Mouse (Mus musculus) neural tube, embryonic 15.5 days (tissue): ENCODE data around the gene Nmd3. TPM values are rescaled to one million over a fixed set of nuclear protein-coding genes. Genes with fewer than 3 reads are reported as not detected.

Source experiments
- ATAC-seq: fragments of 200-750 bp; cut with Nextera tagmentation; 2 replicates; pipeline ENCODE4 v1.8.0; 2017; ENCODE audit warnings: mild to moderate bottlenecking, moderate TSS enrichment, moderate library complexity; ENCODE audit not compliant: low FRiP score
- H3K27ac ChIP-seq: fragments of 300-500 bp; sonication (generic); replicated peaks from 2 replicates; pipeline ENCODE4 v1.5.1; 2015; ENCODE audit warnings: mild to moderate bottlenecking, inconsistent platforms
- H3K27me3 ChIP-seq: fragments of 300-500 bp; sonication (generic); replicated peaks from 2 replicates; pipeline ENCODE4 v1.6.1; 2015; ENCODE audit warnings: inconsistent platforms
- H3K36me3 ChIP-seq: fragments of 300-500 bp; sonication (generic); 2 replicates; pipeline ENCODE4 v1.6.1; 2015; ENCODE audit warnings: inconsistent platforms
- H3K4me1 ChIP-seq: fragments of 300-500 bp; sonication (generic); 2 replicates; pipeline ENCODE4 v1.6.1; 2015; ENCODE audit warnings: inconsistent platforms
- H3K4me2 ChIP-seq: fragments of 300-500 bp; sonication (generic); 2 replicates; pipeline ENCODE4 v1.6.1; 2015; ENCODE audit warnings: inconsistent platforms, mild to moderate bottlenecking, moderate library complexity
- H3K4me3 ChIP-seq: fragments of 300-500 bp; sonication (generic); replicated peaks from 2 replicates; pipeline ENCODE4 v1.5.1; 2015; ENCODE audit warnings: mild to moderate bottlenecking, inconsistent platforms
- H3K9ac ChIP-seq: fragments of 300-500 bp; sonication (generic); replicated peaks from 2 replicates; pipeline ENCODE4 v1.6.1; 2015; ENCODE audit warnings: mild to moderate bottlenecking, inconsistent platforms
- H3K9me3 ChIP-seq: fragments of 300-500 bp; sonication (generic); replicated peaks from 2 replicates; pipeline ENCODE4 v1.6.1; 2016; ENCODE audit warnings: inconsistent platforms
- WGBS: fragments of 180-500 bp; shearing (Covaris S2); methylation state at CpG from one replicate; pipeline ENCODE4 v1.1.7; 2015; ENCODE audit warnings: mixed read lengths; 5-methylcytosine and 5-hydroxymethylcytosine counted together
- polyA plus RNA-seq: library from polyadenylated mRNA; unstranded; fragments of >200 nt; fragmentation: Nextera tagmentation; extraction: Ambion mirVana; gene quantifications from 2 replicates; pipeline ENCODE4 v1.2.1, GENCODE M21; 2015

Gene Nmd3
- polyA plus RNA-seq, 1 experiment from 2014 or later = 97.0 TPM

GRCm38 (mm10) chr3:69722187-69722867 lies 542 bp downstream of the Nmd3 start:
- Histone ChIP-seq H3K36me3 (no peaks in the 10 kb centered on the region), H3K27ac (peak overlapping the region; percentile 92), H3K27me3 (no peaks in the 10 kb centered on the region), H3K9me3 (no peaks in the 10 kb centered on the region), H3K4me2 (peak overlapping the region; percentile 81), H3K9ac (peak overlapping the region; percentile 91), H3K4me3 (peak overlapping the region; percentile 98), H3K4me1 (peaks cover 23% of the 10 kb centered on the region)
- peak; percentile 85 for ATAC-seq
- WGBS = under 1% methylated on average over 56 of the region's 58 CpGs

GRCm38 (mm10) chr3:69723161-69723560 lies 1.4 kb downstream of the Nmd3 start:
- H3K27ac ChIP-seq = no peak overlapping the region
- H3K4me3 ChIP-seq = peak overlapping the region; percentile 98
- 15% methylated on average over 7 of the region's 7 CpGs for WGBS
- no peak for ATAC-seq
- peak overlapping the region; percentile 81 for H3K4me2 ChIP-seq
- H3K27me3 ChIP-seq = no peaks in the 10 kb centered on the region
- H3K9me3 ChIP-seq = no peaks in the 10 kb centered on the region
- peak overlapping the region; percentile 91 for H3K9ac ChIP-seq
- no peaks in the 10 kb centered on the region for H3K36me3 ChIP-seq
- peaks cover 23% of the 10 kb centered on the region for H3K4me1 ChIP-seq

GRCm38 (mm10) chr3:69730930-69731329 lies 9.1 kb downstream of the Nmd3 start:
- Histone ChIP-seq H3K9me3 (no peaks in the 10 kb centered on the region), H3K9ac (no peak overlapping the region), H3K36me3 (peaks cover 27% of the 10 kb centered on the region), H3K4me2 (no peak overlapping the region), H3K4me3 (no peak overlapping the region), H3K4me1 (no peaks in the 10 kb centered on the region), H3K27ac (no peak overlapping the region), H3K27me3 (no peaks in the 10 kb centered on the region)
- no peak for ATAC-seq

- no peaks in the 10 kb centered on the region for H3K9me3 ChIP-seq
- no peak overlapping the region for H3K27ac ChIP-seq
- no peak for ATAC-seq
- H3K4me3 ChIP-seq = no peak overlapping the region
- H3K4me2 ChIP-seq = no peak overlapping the region
- WGBS = 89% methylated on average over 2 of the region's 2 CpGs
- no peak overlapping the region for H3K9ac ChIP-seq
- no peaks in the 10 kb centered on the region for H3K4me1 ChIP-seq
- H3K36me3 ChIP-seq = peaks cover 39% of the 10 kb centered on the region
- H3K27me3 ChIP-seq = no peaks in the 10 kb centered on the region
Observed at GRCm38 (mm10) chr3:69733939-69734338, 12.2 kb downstream of the Nmd3 start.

GRCm38 (mm10) chr3:69755192-69755591 lies 33.4 kb downstream of the Nmd3 start:
- Histone ChIP-seq H3K27ac (no peak overlapping the region), H3K27me3 (no peaks in the 10 kb centered on the region), H3K36me3 (peaks cover 26% of the 10 kb centered on the region), H3K4me3 (no peak overlapping the region), H3K4me2 (no peak overlapping the region), H3K4me1 (no peaks in the 10 kb centered on the region), H3K9ac (no peak overlapping the region), H3K9me3 (no peaks in the 10 kb centered on the region)
- no peak for ATAC-seq
- WGBS = 89% methylated on average over 3 of the region's 3 CpGs

- no peak overlapping the region for H3K9ac ChIP-seq
- H3K27ac ChIP-seq = no peak overlapping the region
- peaks cover 20% of the 10 kb centered on the region for H3K36me3 ChIP-seq
- H3K4me1 ChIP-seq = no peaks in the 10 kb centered on the region
- H3K4me2 ChIP-seq = no peak overlapping the region
- WGBS = 91% methylated on average over 3 of the region's 3 CpGs
- H3K4me3 ChIP-seq = no peak overlapping the region
- no peaks in the 10 kb centered on the region for H3K9me3 ChIP-seq
- H3K27me3 ChIP-seq = no peaks in the 10 kb centered on the region
- no peak for ATAC-seq
Observed at GRCm38 (mm10) chr3:69755968-69756367, 34.2 kb downstream of the Nmd3 start.

GRCm38 (mm10) chr3:69756499-69756898 lies 34.7 kb downstream of the Nmd3 start:
- no peak overlapping the region for H3K4me3 ChIP-seq
- no peaks in the 10 kb centered on the region for H3K9me3 ChIP-seq
- no peaks in the 10 kb centered on the region for H3K4me1 ChIP-seq
- H3K36me3 ChIP-seq = peaks cover 17% of the 10 kb centered on the region; the same call in 1 of the 2 replicates
- no peak overlapping the region for H3K9ac ChIP-seq
- H3K4me2 ChIP-seq = no peak overlapping the region
- no peaks in the 10 kb centered on the region for H3K27me3 ChIP-seq
- H3K27ac ChIP-seq = no peak overlapping the region
- 0 out of 2 replicates have a peak, but pooled peaks have one; percentile 68 for ATAC-seq
- 35% methylated on average over 7 of the region's 7 CpGs for WGBS

GRCm38 (mm10) chr3:69757456-69757855 lies 35.7 kb downstream of the Nmd3 start:
- H3K27ac ChIP-seq = no peak overlapping the region
- H3K27me3 ChIP-seq = no peaks in the 10 kb centered on the region
- WGBS = 100% methylated on average over 1 of the region's 1 CpGs
- no peak overlapping the region for H3K4me3 ChIP-seq
- no peaks in the 10 kb centered on the region for H3K4me1 ChIP-seq
- no peak overlapping the region for H3K4me2 ChIP-seq
- no peaks in the 10 kb centered on the region for H3K9me3 ChIP-seq
- no peak overlapping the region for H3K9ac ChIP-seq
- ATAC-seq = no peak
- peaks cover 16% of the 10 kb centered on the region; the same call in 1 of the 2 replicates for H3K36me3 ChIP-seq

- ATAC-seq = no peak
- H3K9ac ChIP-seq = no peak overlapping the region
Observed at GRCm38 (mm10) chr3:69760081-69760480, 38.3 kb downstream of the Nmd3 start.

GRCm38 (mm10) chr3:69761195-69761594 lies 39.4 kb downstream of the Nmd3 start:
- Histone ChIP-seq H3K4me3 (no peak overlapping the region), H3K36me3 (peaks cover 22% of the 10 kb centered on the region; the same call in 1 of the 2 replicates), H3K9ac (no peak overlapping the region), H3K9me3 (no peaks in the 10 kb centered on the region), H3K27ac (no peak overlapping the region), H3K4me1 (no peaks in the 10 kb centered on the region), H3K4me2 (no peak overlapping the region), H3K27me3 (no peaks in the 10 kb centered on the region)
- 95% methylated on average over 4 of the region's 4 CpGs for WGBS
- no peak for ATAC-seq

More at GRCm38 (mm10) chr3:69760081-69760480, 38.3 kb downstream of the Nmd3 start:
- H3K4me3 ChIP-seq = no peak overlapping the region
- no peaks in the 10 kb centered on the region for H3K4me1 ChIP-seq
- 93% methylated on average over 6 of the region's 6 CpGs for WGBS
- H3K27ac ChIP-seq = no peak overlapping the region
- H3K9me3 ChIP-seq = no peaks in the 10 kb centered on the region
- H3K36me3 ChIP-seq = peaks cover 13% of the 10 kb centered on the region; the same call in 1 of the 2 replicates
- no peaks in the 10 kb centered on the region for H3K27me3 ChIP-seq
- no peak overlapping the region for H3K4me2 ChIP-seq

- H3K4me3 ChIP-seq = no peak overlapping the region
- WGBS = 77% methylated on average over 6 of the region's 6 CpGs
- H3K4me1 ChIP-seq = no peaks in the 10 kb centered on the region
- H3K4me2 ChIP-seq = no peak overlapping the region
- peaks cover 27% of the 10 kb centered on the region; the same call in 1 of the 2 replicates for H3K36me3 ChIP-seq
- no peak overlapping the region for H3K27ac ChIP-seq
- no peak for ATAC-seq
- H3K27me3 ChIP-seq = no peaks in the 10 kb centered on the region
- no peak overlapping the region for H3K9ac ChIP-seq
- H3K9me3 ChIP-seq = no peaks in the 10 kb centered on the region
Observed at GRCm38 (mm10) chr3:69762838-69763368, 41.1 kb downstream of the Nmd3 start.
